Mouse (Mus musculus): ENCODE results near the gene Pde10a. TPM values are rescaled to one million over a fixed set of nuclear protein-coding genes. Genes with fewer than 3 reads are reported as not detected.

Gene Pde10a
- 1 to 10 TPM in 1 of 2 experiments, under 1 TPM in 1; 0.04 to 2.8 TPM for polyA plus RNA-seq (2017; shearing (Covaris generic))

DNA sequence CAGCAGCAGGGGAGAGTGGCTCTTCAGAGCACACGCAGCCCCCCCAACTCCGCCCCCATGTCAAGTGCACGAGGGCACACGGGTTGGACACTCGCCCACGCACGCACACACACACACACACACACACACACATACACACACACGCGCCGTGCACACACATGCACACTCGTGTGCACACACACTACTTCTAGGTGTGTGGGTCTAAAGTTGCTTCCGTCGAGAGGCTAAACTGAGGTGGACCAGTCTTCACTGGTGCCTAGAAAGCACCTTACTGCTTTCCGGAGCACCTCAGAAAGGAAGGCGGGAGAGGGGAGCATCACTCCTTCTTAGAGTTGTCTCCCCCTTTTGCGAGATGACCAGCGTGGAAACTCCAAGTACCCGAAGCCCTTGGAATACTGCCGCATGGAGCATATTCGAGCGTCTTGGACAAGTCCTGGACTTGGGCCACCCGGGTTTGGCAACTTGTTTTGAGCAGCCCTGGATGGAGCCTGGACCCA, at the start of gene Pde10a:
Pde10a (plus strand) TSS at position 148 of the 497 bp plus-strand sequence.

DNA sequence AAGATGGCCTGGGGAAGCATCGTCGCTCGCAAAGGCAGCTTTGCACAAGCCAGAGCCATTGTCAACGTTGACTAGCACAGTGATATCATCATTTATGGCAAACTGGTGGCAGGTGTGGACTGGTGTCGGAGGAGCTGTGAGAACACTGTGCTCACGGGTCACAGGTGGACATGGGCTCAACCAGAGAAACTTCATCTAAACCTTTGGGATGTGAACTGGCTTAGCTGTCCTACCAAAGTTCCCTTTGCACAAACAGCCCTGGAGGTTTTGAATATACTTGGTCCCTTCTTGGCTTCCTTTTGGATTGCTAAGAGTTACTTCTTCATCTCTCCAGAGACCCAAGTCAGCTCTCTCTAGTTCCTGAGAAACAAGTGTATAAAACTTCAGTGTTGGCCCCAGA, 41.7 kb downstream of the Pde10a start, which contains the start of gene Gm17087:
Gm17087 (minus strand) TSS at position 101 of the 400 bp plus-strand sequence.

GRCm38 (mm10) chr17:8988119-8988807, 463.1 kb downstream of the Pde10a start, which contains the start of gene 1700010I14Rik:
Gene 1700010I14Rik, plus strand, starts transcription at chr17:8988333.

Other genes with a start within 250 kb of the Pde10a start
- 100 to 1,000 TPM; 124 to 149 TPM for gene Mpc1, start 242.5 kb upstream of the Pde10a start, polyA plus RNA-seq (2017; shearing (Covaris generic))
- 100 to 1,000 TPM; 176 to 213 TPM for gene Sft2d1, start 214.3 kb upstream of the Pde10a start, polyA plus RNA-seq (2017; shearing (Covaris generic))
- gene Prr18, start 187.9 kb upstream of the Pde10a start, polyA plus RNA-seq (2017; shearing (Covaris generic)), result under 1 TPM; 0.34 to 0.65 TPM
- 1 to 10 TPM in 1 of 2 experiments, under 1 TPM in 1; 0.51 to 1.1 TPM for gene T2, start 169.4 kb upstream of the Pde10a start, polyA plus RNA-seq (2017; shearing (Covaris generic))
- not detected for gene T, start 90.9 kb upstream of the Pde10a start, polyA plus RNA-seq (2017; shearing (Covaris generic))
- gene Gm17087, start 41.6 kb downstream of the Pde10a start, polyA plus RNA-seq (2017; shearing (Covaris generic)), result 1 to 10 TPM; 1.1 to 1.5 TPM